Mouse (Mus musculus) monocyte, adult 5-6 weeks (primary cell): Measurements from ENCODE around the gene Mypn. TPM values are rescaled to one million over a fixed set of nuclear protein-coding genes. Genes with fewer than 3 reads are reported as not detected.

Experiments
- ATAC-seq: fragments of 153-309, 156-312 bp; replicated peaks from 2 replicates; pipeline ENCODE4 v1.8.0; 2017; ENCODE audit warnings: mild to moderate bottlenecking; ENCODE audit not compliant: low TSS enrichment, insufficient number of reproducible peaks, severe bottlenecking, poor library complexity, low FRiP score
- total RNA-seq: library from RNA; stranded (forward); fragments of 200-1000, 200-491, 200-594 nt; gene quantifications from 3 replicates; pipeline ENCODE4 v1.2.3, GENCODE M21; 2017

Mypn gene
- total RNA-seq, 1 experiment from 2014 or later: not detected

DNA sequence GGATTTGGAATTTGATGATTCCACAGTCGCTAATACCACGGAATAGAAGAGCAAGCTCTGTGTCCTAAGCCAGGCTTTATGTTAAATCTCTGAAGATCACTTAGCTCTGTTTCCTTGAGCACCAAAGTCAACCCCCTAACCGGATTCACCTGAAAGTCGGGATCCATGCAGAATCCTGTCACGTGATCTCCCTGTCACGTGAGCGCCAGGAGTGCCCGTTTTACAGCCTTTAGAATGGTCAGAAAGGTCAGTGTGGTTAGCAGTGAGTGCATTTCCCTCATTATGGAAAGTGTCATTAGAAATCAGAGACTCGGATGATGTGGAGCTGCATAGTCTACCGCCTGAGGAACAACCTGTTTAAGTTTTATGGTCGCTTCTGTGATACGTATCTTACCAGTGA lies 43.1 kb downstream of the Mypn start:
- no peak for ATAC-seq

DNA sequence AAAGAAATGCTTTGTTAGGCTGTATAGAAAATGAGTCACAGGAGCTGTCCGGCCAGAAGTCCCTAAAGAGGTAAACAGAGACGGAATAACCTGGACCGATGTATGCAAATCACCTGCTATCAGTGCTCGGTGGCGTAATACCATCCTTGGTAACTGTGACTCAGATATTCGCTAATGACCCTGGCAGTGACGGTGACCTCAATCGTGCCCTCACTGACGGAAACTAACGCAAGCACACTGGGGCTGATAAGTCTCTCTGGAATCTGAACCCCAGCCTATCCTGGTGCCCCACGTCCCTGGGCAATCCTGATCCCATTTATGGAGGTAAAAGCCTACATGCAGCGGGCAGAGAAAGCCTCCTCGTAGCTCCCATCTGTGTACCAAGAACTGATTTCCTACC lies 45.6 kb downstream of the Mypn start:
- ATAC-seq: no peak

DNA sequence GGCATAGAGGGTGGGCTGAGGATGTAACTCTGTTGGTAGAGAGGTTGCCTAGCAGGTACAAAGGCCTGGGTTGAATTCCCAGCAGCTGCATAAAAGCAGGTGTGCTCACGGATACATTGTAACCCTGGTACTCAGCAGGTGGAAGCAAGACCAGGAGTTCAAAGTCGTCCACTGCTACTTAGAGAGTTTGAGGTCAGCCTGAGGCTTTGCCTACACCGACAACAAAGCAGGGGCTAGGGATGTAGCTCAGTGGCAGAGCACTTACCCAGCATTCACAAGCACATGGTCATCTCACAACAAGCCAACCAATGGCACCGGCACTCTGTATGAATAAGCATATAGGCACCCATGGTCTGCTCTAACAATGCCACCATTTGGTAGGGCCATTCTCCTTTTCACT lies 46.3 kb downstream of the Mypn start:
- ATAC-seq: no peak

DNA sequence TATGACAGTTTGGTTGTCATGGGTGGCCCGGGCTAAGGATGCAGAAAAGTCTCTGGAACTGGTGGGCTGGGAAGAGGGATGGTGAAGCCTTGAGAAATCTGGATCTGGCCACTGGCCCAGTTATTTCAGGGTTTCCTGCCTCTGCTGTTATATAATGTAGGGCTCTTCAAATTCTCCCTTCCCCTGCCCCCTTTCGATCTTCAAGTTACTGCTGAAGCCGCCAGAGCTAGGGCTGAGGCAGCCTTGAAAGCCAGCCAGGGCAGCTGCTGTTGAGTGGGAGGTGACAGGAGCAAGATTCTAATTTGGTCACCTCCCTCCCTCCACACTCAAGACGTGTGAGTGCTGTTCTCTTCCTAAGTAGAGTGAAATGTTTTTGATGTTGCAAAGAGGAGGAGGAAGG lies 46.8 kb downstream of the Mypn start:
- no peak for ATAC-seq

DNA sequence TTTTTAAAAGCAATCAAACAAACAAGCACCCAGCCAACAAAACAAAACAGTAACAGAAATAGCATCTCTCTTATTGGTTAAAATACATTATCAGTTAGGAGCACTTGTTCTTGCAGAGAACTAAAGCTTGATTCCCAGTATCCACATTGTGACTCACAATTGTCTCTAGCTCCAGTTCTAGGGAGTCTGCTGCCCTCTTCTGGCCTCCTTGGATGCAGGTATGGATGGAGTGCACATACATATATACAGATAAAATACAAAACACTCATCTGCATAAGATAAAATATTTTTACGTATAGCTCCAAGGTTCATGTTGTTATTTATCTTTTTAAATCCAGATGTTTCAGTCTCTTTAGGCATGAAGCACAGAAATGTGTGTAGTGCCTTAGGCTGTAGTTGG lies 47.4 kb downstream of the Mypn start:
- no peak for ATAC-seq

DNA sequence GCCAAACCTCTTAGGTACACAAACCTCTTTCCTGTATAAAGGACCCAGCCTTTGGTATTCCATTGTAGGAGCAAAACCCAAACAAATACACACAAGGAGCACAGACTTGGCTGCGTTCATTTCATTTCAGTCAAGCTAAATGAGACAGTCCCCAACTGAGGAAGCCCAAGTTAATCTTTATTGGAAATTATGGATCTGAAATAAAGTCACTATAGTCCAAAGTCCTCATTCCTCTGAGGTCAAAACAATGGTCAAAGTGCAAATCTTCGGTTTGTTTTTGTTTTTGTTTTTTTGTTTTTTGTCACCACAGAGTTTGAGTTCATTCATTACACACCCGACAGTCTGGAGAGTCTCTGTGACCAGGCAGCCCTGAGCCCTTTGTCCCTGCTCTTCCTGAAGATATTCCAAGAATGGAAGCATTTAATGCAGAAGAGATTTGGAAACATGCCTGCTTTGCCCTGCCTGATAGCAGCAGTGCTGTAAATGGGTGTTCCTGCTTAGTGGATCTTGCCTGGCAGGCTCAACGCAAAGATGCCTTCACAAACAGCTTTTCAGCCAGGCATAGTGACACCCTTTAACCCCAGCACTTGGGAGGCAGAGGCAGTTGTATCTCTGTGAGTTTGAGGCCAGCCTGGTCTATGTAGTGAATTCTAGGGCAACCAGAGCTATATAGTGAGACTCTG lies 47.9 kb downstream of the Mypn start:
- no peak for ATAC-seq

DNA sequence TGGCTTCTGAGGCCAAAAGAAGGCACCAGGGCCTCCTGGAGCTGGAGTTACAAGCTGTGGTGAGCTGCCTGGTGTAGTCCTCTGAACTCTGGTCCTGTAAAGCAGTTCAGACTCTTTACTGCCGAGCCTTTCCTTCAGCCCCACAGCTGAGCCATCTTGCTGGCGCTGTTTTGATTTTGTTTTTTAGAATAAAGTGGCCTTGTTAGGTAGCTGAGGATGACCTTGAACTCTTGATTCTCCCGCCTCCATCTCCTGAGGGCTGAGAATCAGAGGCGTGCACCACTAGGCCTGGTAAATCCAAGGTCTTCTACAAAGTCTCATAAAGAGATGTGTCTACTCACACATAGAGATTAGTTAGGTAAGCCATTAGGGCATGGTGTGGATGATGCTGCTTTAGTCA lies 49.0 kb downstream of the Mypn start:
- ATAC-seq: no peak

DNA sequence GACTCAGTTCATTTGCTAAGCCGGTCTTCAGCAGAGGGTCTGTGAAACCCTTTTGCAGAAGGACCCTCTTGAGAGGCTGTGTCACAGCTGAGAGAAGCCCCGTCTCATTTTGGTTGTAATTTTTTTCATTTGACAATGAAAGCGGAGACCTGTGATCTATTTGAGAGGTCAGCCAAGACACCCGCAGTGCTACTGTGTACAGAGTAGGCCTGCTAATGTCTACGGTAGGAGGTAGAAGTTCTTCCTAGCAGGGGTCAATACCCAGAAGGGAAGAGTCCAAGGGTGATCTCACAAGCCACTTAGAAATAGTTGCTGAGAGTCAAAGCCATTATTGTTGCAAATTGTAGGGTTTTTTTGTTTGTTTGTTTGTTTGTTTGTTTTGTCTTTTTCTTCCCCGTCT lies 49.5 kb downstream of the Mypn start:
- ATAC-seq: no peak

DNA sequence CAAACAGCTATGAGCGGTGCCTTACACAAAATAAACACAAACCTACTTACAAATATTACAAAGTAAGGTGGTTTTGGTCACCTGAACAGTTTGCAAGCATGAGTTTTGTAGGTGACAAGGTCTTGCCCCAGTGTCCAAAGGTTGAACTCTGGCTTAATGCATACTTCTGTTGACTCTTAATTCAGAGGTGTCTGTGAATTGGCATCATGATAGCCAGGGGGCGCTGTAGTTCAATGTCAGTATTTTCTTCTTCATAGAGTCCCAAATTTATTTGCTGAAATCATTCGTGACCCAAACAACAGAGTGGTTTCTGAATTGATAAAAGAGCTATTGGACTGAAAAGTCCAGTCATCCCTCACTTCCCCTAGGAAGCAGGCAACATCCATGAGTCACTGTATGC lies 50.2 kb downstream of the Mypn start:
- ATAC-seq: peak; percentile 62

DNA sequence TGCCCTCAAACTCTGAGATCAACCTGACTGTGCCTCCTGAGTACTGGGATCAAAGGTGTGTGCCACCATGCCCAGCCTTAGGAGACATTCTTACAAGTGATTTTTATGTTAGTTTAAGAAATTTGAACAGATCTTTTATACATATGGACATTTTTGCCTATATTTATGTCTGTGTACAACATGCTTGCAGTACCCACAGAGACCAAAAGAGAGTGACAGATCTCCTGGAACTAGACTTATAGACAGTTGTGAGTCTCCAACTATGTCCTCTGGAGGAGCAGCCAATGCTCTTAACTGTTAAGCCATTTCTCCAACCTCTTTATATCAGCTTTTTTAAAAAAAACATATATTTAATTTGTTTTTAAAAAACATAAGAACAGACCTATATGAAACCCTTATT lies 51.4 kb downstream of the Mypn start:
- ATAC-seq: no peak

DNA sequence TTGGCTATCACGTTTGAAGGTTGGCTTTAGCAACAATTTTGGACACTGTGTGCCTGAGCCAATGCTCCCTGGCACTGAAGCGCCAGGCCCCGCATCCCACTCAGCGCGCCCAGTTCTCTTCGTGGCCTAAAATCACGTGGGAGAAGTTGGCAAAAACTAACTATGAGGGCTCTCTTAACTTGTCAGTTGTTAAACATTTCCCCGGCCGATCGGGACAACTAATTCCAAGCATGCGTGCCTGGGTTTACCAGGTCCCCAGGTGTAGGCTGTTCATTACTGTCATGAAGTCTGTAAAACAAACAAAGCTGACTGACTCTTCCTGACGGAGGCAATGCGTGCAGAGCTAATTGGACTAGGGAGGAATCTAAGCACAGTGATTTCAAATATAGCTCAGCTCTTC lies 61.1 kb downstream of the Mypn start:
- ATAC-seq: no peak

DNA sequence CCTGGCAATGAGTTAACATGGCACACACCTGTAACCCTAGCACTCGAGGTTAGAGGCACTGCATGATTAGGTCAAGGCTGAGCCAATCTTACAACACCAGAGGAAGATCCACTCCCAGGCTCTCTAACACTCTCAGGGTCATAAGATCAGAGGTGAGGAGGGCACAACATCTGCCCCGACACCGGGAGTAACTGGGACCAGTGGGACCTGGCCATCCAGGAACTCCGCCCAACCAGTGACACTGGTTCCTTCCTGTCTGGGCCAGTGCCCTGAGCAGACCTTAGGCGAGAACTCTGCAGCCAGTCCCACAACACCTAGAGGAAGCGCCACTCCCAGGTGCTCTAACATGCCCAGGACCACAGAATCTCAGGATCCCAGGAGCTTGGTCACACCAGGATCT lies 67.3 kb downstream of the Mypn start:
- ATAC-seq: no peak

DNA sequence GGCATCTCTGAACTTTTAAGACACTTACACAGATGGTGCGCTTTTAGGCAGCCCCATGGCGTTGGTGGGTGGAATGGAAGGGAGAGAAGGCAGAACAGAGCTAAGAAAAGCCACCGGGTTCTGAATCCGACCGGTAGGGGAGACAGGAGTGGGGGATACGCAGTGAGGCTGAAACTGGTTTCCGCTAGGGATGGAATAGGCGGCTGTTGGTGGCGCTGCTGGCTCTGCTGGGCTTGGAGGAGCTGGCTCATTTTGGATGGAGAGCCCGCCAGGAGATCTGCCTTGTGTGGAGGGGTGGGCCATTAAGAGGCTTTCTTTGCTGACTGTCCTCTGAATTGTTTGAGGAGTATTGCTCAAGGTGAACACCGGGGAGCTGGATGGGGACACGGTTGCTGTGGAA lies 68.1 kb downstream of the Mypn start:
- ATAC-seq: no peak

DNA sequence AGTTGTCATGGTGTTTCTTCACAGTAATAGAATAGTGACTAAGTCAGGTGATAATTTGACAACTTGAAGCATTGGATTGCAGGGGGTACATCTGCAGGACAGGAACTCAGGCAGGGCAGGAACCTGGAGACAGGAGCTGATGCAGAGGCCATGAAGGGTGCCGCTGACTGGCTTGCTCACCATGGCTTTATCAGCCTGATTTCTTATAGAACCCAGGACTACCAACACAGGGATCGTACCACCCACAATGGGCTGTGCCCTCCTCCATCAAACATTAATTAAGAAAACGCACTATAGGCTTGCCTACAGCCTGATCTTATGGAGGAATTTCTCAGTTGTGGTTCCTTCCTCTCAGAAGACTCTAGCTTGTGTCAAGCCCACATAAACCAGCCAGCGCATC lies 70.4 kb downstream of the Mypn start:
- ATAC-seq: no peak

DNA sequence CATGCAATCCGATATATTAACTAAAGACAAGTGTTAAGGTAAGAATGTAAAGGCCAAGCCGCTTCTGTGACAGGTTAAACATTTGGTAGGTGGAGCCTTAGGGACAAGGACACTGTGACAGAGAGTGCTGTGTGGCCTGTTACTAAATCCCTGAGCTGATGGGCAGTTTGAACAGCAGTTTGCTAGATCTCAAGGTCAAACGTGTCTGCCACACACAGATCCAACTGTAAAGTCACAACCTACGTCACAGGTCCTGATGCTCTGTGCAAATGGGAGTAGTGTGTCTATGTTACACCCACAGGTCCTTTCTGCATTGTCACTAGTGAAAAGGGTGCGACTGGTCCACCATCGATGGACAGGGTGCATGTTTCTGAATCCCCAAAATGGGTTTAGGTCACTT lies 71.4 kb downstream of the Mypn start:
- no peak for ATAC-seq

DNA sequence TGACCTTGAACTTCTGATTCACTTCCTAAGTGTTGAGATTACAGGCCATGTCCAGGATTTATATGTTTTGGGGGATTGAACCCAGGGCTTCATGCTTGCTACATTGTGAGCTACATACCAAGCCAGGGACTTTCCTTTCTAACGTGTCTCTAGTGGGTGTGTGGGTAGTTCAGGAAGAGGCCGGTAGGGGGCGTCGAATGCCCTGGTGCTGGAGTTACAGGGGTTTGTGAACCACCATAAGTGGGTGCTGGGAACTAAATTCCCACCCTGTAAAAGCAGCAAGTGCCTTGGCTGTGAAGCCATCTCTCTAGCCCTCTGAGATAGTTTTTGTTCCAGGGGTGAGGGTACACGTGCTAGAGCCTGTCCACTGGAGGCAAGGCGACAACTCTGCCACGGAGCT lies 73.3 kb downstream of the Mypn start:
- no peak for ATAC-seq

DNA sequence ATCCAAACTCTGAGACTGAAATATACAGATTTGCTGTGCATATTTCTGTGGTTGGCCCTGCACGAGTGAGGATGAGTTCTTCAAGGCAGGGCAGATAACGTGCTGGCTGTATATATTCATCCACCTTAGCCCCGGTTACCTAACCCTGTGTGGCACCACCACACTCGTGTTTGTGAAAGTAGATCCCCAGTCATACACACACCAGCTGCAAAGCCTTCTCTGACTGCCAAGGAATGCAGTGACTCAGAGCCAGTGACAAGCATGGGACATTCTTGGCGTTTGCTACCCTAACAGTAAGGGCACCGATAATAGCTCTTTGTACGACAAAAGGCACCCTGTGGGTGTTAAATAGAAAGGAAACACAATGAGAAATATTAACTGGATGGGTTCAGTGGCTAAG lies 75.5 kb downstream of the Mypn start:
- ATAC-seq: no peak

DNA sequence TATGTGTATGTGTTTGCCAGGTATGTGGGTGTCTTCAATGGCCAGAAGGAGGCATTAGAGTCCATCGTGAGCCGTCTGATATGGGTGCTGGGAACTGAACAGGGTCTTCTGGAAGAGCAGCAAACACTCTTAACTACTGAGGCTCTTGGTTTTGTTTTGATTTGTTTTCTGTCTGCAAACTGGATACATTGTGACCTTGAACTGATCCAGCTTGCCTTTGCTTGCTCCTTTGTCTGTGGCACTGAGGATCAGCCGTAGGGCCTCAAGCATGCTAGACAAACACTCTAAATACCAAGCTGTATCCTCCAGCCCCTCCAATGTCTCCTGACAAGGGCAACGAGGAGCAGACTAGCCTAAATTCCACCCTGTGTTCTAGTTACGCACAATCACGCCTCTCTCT lies 76.6 kb downstream of the Mypn start:
- ATAC-seq: no peak

DNA sequence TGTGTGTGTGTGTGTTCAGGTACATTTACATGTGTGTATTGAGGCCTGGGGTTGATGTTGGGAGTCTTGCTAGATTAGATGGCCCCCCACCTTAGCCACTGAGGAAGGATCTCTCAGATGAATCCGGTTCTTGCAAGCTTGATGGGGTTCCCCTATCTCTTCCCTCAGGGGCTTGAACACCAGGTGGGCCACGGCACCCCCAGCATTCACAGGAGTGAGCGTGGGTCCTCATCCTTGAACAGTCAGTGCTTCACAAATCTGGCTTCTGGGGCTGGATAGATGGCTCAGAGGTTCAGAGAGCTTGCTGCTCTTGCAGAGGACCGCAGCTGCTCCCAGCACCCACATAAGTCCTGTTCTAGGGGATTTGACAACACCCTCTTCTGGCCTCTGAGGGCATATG lies 77.6 kb downstream of the Mypn start:
- ATAC-seq: no peak

DNA sequence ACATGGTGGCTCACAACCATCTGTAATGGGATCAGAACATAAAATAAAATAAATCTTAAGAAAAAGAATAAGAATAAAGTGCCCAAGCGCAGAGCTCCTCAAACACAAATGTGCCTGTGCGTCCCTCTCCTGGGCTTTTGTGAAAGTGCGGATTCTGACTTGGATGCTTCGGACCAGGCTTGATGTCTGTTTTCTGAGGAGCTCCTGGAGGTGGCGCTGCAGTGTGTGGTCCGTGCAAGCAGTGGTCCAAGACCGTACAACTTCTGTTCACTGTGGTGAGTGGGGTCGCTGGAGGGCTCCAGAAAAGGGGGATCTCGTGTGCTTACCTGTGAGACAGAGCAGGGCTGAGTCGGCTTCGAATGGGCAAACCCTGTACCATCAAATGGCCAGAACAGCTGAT lies 78.4 kb downstream of the Mypn start:
- no peak for ATAC-seq

DNA sequence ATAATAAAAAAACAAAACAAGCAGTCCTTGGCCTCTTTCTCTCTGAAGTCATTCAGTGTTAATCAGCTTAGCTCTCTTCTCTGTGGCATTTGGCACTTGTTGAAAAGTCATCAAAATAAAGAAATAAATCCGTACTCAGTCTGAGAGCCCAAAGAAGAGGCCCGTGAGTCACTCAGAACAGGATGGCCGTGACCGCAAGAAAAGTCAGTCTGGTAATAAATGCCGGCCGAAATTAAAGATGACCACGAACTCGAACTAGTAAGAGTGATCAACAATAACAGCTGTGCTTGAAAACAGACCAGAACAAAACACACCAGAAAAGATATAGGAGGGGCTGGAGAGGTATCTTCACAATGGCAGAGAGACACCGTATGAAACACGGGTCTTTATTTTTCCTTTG lies 79.7 kb downstream of the Mypn start:
- no peak for ATAC-seq
